Mouse (Mus musculus) embryonic fibroblast, embryonic 13.5 days (primary cell): Measurements from ENCODE around the gene Impg1.

Source experiments
- CTCF ChIP-seq: IDR thresholded peaks from 2 replicates; pipeline ENCODE4 v1.5.1; 2011; ENCODE audit warnings: mild to moderate bottlenecking, control low read depth, low read length, moderate library complexity, borderline replicate concordance; ENCODE audit not compliant: insufficient read depth
- POLR2A ChIP-seq: IDR thresholded peaks from 2 replicates; pipeline ENCODE4 v1.6.1; 2011; ENCODE audit warnings: low read depth, mild to moderate bottlenecking, control low read depth, low read length, moderate library complexity

DNA sequence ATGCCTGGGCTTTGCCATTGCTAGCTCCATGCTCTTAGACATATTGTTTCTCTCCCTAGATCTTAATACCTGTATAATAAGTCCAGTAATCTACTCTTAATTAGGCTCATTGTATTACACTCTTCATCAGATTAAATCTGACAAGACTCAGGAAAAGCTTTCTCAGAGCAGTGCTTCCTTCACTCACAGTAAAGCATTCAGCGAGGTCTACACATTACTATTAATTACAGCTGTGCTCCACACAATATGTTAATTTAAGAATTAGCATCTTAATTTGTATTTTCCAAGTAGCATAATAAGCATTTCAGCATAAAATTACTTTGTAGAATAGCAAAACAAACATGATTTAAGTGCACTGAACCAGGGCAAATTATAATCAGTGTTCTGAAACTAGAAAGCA, 192.3 kb downstream of the Impg1 start:
- TF ChIP-seq CTCF (no peak), POLR2A (no peak)
